Mouse (Mus musculus): ENCODE data around the gene Cideb.

Cideb gene

GRCm38 (mm10) chr14:55758363-55758784, at the start of gene Cideb:
TSS of gene Cideb (minus strand) at chr14:55758458.
- ATAC-seq (ENCODE audit: insufficient number of reproducible peaks, low FRiP score, low TSS enrichment), result no peak

- ATAC-seq (ENCODE audit: insufficient number of reproducible peaks, low FRiP score, low TSS enrichment), result no peak
These were observed 37.3 kb upstream of the Cideb start for GRCm38 (mm10) chr14:55795380-55796163.

GRCm38 (mm10) chr14:55793946-55794345, 35.7 kb upstream of the Cideb start:
- no peak for ATAC-seq (ENCODE audit: insufficient number of reproducible peaks, low FRiP score, low TSS enrichment)

GRCm38 (mm10) chr14:55793461-55793860, 35.2 kb upstream of the Cideb start:
- no peak for ATAC-seq (ENCODE audit: insufficient number of reproducible peaks, low FRiP score, low TSS enrichment)

- no peak for ATAC-seq (ENCODE audit: insufficient number of reproducible peaks, low FRiP score, low TSS enrichment)
These were observed 30.2 kb upstream of the Cideb start, which contains the start of gene Ripk3 for GRCm38 (mm10) chr14:55788256-55789050. TSS of gene Ripk3 (minus strand) at chr14:55788865.

- ATAC-seq (ENCODE audit: insufficient number of reproducible peaks, low FRiP score, low TSS enrichment), result no peak
These were observed 29.5 kb upstream of the Cideb start for GRCm38 (mm10) chr14:55787731-55788130.

- no peak for ATAC-seq (ENCODE audit: insufficient number of reproducible peaks, low FRiP score, low TSS enrichment)
These were observed 26.9 kb upstream of the Cideb start for GRCm38 (mm10) chr14:55785195-55785594.

- ATAC-seq (ENCODE audit: insufficient number of reproducible peaks, low FRiP score, low TSS enrichment), result no peak
These were observed 25.6 kb upstream of the Cideb start, which contains the start of gene Adcy4 for GRCm38 (mm10) chr14:55783958-55784235. TSS of gene Adcy4 (minus strand) at chr14:55784095.

GRCm38 (mm10) chr14:55783171-55783957, 25.1 kb upstream of the Cideb start:
- ATAC-seq (ENCODE audit: insufficient number of reproducible peaks, low FRiP score, low TSS enrichment), result no peak

GRCm38 (mm10) chr14:55782361-55782960, 24.2 kb upstream of the Cideb start:
- no peak for ATAC-seq (ENCODE audit: insufficient number of reproducible peaks, low FRiP score, low TSS enrichment)

GRCm38 (mm10) chr14:55781310-55781709, 23.1 kb upstream of the Cideb start:
- ATAC-seq (ENCODE audit: insufficient number of reproducible peaks, low FRiP score, low TSS enrichment), result peak; percentile 76

- no peak for ATAC-seq (ENCODE audit: insufficient number of reproducible peaks, low FRiP score, low TSS enrichment)
These were observed 22.5 kb upstream of the Cideb start for GRCm38 (mm10) chr14:55780736-55781135.

GRCm38 (mm10) chr14:55779656-55780055, 21.4 kb upstream of the Cideb start:
- ATAC-seq (ENCODE audit: insufficient number of reproducible peaks, low FRiP score, low TSS enrichment), result no peak

GRCm38 (mm10) chr14:55778686-55779085, 20.4 kb upstream of the Cideb start:
- no peak for ATAC-seq (ENCODE audit: insufficient number of reproducible peaks, low FRiP score, low TSS enrichment)

- ATAC-seq (ENCODE audit: insufficient number of reproducible peaks, low FRiP score, low TSS enrichment), result no peak
These were observed 19.5 kb upstream of the Cideb start for GRCm38 (mm10) chr14:55777806-55778205.

- ATAC-seq (ENCODE audit: insufficient number of reproducible peaks, low FRiP score, low TSS enrichment), result no peak
These were observed 18.9 kb upstream of the Cideb start for GRCm38 (mm10) chr14:55777176-55777575.

GRCm38 (mm10) chr14:55776711-55777110, 18.5 kb upstream of the Cideb start:
- no peak for ATAC-seq (ENCODE audit: insufficient number of reproducible peaks, low FRiP score, low TSS enrichment)

GRCm38 (mm10) chr14:55769087-55769703, 10.9 kb upstream of the Cideb start:
- ATAC-seq (ENCODE audit: insufficient number of reproducible peaks, low FRiP score, low TSS enrichment), result no peak

GRCm38 (mm10) chr14:55768555-55768954, 10.3 kb upstream of the Cideb start:
- ATAC-seq (ENCODE audit: insufficient number of reproducible peaks, low FRiP score, low TSS enrichment), result no peak
